Mouse (Mus musculus) T-helper 1 cell (primary cell): ENCODE results near the gene Daglb.

Experiments
- in situ Hi-C: fragments of 300-600 bp; cut with MboI, MseI; formaldehyde crosslinking; loops from one replicate; pipeline ENCODE4 v1.15.1; 2025; ENCODE audit warnings: high pct_unique_total_duplicates

The Daglb gene

DNA sequence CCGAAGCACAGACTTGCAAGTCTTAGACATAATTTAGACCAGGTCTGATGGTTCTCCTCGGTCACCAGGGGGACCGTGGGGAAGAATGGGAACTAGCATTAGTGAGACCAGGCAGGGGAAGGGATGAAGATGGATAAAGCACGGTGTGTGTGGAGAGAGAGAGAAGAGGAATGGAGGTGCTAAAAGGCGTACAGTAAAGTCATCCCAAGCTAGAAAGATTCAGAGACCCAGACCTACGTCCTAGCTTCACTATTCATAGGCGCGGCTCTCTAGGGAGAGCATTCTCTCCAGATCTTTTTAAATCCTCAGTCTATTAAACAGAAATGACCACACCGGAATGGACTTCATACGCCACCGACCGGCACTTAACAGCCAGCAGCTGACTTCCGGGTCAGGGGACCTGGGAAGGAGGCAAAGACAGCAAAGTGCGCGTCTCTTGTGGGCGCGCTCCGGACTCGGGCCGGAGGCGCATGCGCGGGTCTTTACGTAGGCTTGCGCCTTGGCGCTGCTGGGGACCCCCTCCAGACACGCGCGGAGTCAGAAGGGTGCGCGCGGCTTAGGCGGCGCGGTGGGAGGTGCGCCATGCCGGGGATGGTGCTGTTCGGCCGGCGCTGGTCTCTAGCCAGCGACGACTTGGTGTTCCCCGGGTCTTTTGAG, at the start of gene Daglb:
Gene Daglb (plus strand): TSS at position 485 of the 657 bp plus-strand sequence.
- in situ Hi-C loops, result no loop called here

GRCm38 (mm10) chr5:143421484-143421883, 42.9 kb upstream of the Daglb start:
- in situ Hi-C loops, result no loop called here

- in situ Hi-C loops, result no loop called here
Measured at GRCm38 (mm10) chr5:143422990-143423389, 41.4 kb upstream of the Daglb start.

DNA sequence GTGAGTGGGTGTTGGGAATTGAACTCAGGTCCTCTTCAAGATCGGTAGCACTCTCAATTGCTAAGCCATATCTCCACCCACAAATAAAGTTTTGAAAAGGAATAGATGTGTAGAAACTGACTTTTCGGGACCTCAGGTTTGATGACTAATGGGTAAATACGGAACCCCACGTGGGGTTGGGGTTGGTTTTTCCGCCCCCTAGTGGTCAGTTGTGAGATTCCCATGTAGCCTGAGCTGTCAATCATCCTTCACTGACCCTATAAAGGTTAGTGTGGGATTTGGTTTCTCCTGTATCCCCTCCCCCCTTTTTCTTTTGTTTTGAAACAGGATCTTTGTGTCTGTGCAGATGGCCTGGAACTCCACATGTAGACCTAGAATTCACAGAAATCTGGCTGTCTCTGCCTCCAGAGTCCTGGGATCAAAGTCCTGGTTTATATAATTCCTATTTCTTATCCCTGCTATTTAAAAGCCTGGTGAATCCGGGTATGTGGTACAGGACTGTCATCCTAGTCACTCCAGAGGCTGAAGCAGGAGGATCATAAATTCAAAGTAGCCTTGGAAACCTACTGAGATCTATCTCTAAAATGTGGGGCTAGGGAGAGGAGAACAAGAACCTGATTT, 40.4 kb upstream of the Daglb start:
- in situ Hi-C loops, result no loop called here

GRCm38 (mm10) chr5:143434421-143434820, 30.0 kb upstream of the Daglb start:
- in situ Hi-C loops, result no loop called here

DNA sequence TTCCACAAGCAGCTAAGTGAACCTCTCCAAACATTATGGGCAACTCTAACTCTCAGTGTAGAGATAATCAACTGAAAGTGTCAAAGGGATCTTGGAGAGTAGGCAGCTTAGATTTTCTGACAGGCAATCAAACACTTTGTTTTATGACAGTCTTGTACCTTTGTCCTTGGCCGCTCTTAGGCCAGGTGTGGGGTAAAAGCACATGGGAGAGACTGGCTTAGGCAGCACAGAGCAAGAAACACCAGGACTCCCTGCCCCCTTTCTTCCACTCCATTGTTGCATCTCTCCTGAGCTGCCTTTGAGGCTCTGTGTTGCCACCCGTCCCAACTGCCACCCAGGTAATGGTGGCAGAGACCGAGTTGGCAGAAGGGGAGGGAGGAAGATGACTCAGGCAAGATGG, 23.1 kb upstream of the Daglb start:
- in situ Hi-C loops, result loop anchor here (10.0 kb wide), 1 partner anchor 434 kb away; no protein-coding TSS in a partner anchor

DNA sequence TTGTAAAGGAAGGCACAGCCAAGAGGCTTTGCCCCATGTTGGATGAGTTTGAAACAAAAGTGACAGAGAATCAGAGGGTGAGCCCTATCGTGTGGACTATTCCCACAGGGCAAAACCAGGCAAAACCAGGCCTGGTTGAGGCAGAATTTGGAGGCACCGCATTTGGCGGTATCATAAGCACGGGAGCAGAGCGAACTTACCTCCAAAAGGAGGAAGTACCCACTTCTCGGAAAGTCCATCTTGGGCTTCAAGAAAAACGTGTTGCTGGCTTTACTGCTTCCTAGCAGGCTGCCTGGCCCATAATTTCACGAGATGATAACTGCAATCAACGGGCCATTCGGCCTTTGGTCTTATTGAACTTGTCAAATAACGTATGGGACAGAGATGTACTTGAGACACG, 22.6 kb upstream of the Daglb start:
- in situ Hi-C loops, result loop anchor here (10.0 kb wide), 1 partner anchor 433 kb away; no protein-coding TSS in a partner anchor

GRCm38 (mm10) chr5:143463671-143464070, 713 bp upstream of the Daglb start:
- in situ Hi-C loops, result no loop called here

DNA sequence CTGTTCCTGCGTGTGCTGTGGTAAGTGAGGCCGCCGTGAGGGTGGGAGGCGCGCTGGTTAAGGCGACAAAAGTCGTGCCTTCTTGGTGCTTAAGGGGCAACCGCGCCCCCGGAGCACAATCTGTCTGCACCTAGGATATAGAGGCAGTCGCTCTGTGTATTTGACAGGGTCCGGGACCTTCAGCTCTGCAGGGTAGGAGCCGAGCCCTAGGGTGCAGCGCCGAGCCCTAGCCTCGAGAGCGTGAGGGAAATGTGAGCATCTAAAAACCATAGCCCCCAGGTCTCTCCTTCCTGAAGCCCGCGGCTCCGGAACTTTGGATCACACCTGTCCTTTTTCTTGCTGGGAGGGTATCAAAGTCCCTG, 354 bp downstream of the Daglb start:
- in situ Hi-C loops, result no loop called here

DNA sequence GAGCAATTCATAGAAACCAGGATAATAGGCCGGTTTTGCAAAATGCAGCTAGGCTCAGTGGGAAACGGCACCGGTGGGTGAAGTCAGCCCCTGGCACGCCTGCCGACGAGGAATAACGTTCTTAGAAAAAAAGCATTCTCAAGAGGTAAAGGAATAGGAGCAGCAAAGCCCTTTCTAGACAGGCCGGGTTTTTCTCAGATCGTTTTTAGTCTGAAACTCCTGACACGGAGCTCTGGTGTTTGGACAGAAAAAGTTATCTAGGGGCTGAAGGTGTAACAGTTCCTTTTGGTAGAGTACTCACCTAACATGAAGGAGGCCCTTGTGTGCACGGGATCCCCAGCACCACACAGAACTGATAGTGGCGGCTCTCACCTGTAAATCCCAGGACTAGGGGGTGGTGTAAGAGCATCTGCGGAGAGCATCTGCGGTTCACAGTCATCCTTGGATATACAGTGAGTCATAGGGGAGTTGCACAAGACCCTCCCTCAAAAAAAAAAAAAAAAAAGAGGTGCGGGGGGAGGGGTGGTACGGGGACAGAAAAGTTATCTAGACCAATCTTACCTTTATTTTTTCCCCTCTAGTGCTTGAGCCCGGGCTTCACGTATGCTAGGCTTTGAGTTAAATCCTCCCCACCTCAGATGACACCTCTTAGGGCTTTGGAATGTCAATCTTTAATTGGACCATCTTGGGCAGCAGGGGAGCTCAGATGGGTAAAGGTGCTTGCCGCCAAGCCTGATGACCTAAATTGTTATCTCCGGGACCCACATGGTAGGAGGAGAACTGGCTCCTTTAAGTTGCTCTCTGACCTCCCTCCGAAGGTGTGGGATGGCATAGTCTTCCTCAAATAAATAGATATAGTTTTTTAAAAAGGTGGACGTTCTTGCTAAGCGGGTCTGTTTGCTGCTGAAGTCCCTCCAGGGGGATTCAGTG, 1.0 kb downstream of the Daglb start:
- in situ Hi-C loops, result no loop called here

- in situ Hi-C loops, result no loop called here
Measured at GRCm38 (mm10) chr5:143466891-143467669, 2.7 kb downstream of the Daglb start.

DNA sequence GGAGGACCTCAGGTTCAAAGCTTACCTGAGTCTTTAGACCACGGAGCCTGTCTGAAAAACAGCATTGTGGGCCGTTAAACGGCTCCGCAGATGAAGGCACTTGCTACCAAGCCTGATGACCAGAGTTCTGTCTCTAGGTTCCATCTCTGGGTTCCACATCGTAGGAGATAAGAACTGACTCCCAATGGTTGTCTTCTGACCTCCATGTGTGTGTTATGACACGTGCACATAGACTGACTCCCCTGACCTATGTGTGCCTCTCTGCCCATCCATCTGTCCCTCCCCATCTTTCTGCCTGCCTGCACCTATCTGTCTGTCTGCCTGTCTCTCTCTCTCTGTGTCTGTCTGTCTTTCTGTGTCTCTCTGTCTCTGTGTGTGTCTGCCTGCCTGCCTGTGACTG, 3.5 kb downstream of the Daglb start:
- in situ Hi-C loops, result no loop called here

DNA sequence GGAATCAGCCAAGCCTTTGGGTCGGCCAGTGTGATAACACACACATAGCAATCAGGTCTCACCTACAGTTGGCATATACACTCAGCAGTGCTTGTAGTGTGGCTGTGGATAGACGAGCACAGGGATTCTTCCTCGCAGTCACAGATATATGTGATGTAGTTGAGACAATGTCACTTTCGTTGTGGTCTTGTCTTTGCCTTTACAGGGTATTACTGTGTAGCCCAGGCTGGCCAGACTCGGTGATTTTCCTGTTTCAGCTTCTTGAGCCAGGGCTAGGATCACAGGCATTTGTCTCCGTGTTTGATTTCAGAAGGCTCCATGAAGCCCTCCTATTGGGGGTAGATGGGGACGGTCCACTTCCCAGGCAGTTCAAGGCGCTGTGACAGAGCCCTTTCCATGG, 5.2 kb downstream of the Daglb start:
- in situ Hi-C loops, result no loop called here

DNA sequence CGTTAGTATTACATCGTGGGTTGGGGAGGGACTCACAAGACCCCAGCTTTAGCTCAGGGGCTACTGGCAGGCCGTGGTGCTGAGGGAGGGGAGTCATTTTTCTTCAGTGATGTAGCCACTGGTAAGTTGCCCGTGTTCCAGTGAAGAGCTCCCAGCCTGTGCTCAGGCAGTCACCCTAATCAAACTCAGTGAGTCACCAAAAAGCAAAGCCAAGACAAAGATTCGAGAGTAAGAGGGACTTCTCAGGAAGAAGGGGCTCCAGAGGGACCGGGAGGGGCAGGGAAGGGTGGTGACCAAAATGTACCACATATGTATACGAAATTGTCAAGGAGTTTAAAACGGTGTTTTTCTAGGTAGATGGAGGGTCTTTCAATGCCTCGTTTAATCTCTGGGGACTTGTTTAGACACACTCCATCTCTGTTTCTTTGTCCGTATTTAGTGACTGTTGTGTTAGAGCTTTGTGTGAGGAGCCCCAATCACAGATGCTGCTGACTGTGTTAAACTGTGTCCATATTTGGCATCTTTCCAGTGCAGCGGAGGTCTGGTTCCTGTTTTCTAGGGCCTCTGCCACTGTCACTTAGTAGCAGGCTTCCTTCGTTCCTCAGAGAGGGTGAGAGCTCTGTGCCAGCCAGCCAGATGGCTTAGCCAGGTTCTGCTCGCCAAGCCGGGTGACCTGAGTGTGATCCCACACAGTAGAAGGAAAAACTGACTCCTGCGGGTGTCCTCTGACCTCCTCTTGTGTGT, 6.2 kb downstream of the Daglb start:
- in situ Hi-C loops, result no loop called here

- in situ Hi-C loops, result no loop called here
Measured at GRCm38 (mm10) chr5:143471165-143471546, 6.8 kb downstream of the Daglb start.

- in situ Hi-C loops, result no loop called here
Measured at GRCm38 (mm10) chr5:143471953-143472618, 7.7 kb downstream of the Daglb start.

- in situ Hi-C loops, result no loop called here
Measured at GRCm38 (mm10) chr5:143475153-143475844, 10.9 kb downstream of the Daglb start.

- in situ Hi-C loops, result no loop called here
Measured at GRCm38 (mm10) chr5:143476013-143476412, 11.6 kb downstream of the Daglb start.

GRCm38 (mm10) chr5:143477901-143478300, 13.5 kb downstream of the Daglb start:
- in situ Hi-C loops, result no loop called here

- in situ Hi-C loops, result no loop called here
Measured at GRCm38 (mm10) chr5:143484955-143485354, 20.6 kb downstream of the Daglb start.
